Mouse (Mus musculus) heart, embryonic 11.5 days (tissue): Measurements from ENCODE around the gene Atf6. TPM values are rescaled to one million over a fixed set of nuclear protein-coding genes. Genes with fewer than 3 reads are reported as not detected.

Source experiments
- ATAC-seq: fragments of 200-750 bp; cut with Nextera tagmentation; replicated peaks from 2 replicates; pipeline ENCODE4 v1.8.0; 2017; ENCODE audit warnings: moderate library complexity; ENCODE audit not compliant: insufficient number of reproducible peaks, low FRiP score, low TSS enrichment
- H3K27ac ChIP-seq: fragments of 300-500 bp; sonication (generic); 2 replicates; pipeline ENCODE4 v1.5.1; 2014; ENCODE audit warnings: mild to moderate bottlenecking, low read depth, low read length
- H3K27me3 ChIP-seq: fragments of 300-500 bp; sonication (generic); 2 replicates; pipeline ENCODE4 v1.6.1; 2014; ENCODE audit warnings: mild to moderate bottlenecking, low read length, mixed read lengths; ENCODE audit not compliant: control insufficient read depth, insufficient read depth
- H3K36me3 ChIP-seq: fragments of 300-500 bp; sonication (generic); 2 replicates; pipeline ENCODE4 v1.6.1; 2014; ENCODE audit warnings: mild to moderate bottlenecking, low read length, moderate library complexity, mixed read lengths; ENCODE audit not compliant: control insufficient read depth, insufficient read depth
- H3K4me1 ChIP-seq: fragments of 300-500 bp; sonication (generic); 2 replicates; pipeline ENCODE4 v1.6.1; 2014; ENCODE audit warnings: low read length; ENCODE audit not compliant: control insufficient read depth, insufficient read depth
- H3K4me2 ChIP-seq: fragments of 300-500 bp; sonication (generic); 2 replicates; pipeline ENCODE4 v1.6.1; 2014; ENCODE audit warnings: mild to moderate bottlenecking, moderate library complexity
- H3K4me3 ChIP-seq: fragments of 300-500 bp; sonication (generic); 2 replicates; pipeline ENCODE4 v1.5.1; 2014; ENCODE audit warnings: low read depth, low read length
- H3K9ac ChIP-seq: fragments of 300-500 bp; sonication (generic); 2 replicates; pipeline ENCODE4 v1.6.1; 2014; ENCODE audit warnings: mild to moderate bottlenecking, low read depth, low read length, moderate library complexity
- H3K9me3 ChIP-seq: fragments of 300-500 bp; sonication (generic); replicated peaks from 2 replicates; pipeline ENCODE4 v1.6.1; 2016; ENCODE audit warnings: low read length; ENCODE audit not compliant: control insufficient read depth
- WGBS: fragments of 180-500 bp; shearing (Covaris S2); extraction: QIAGEN DNeasy Blood & Tissue Kit; methylation state at CpG from one replicate; pipeline ENCODE4 v1.1.7; 2014; ENCODE audit not compliant: insufficient replicate concordance; 5-methylcytosine and 5-hydroxymethylcytosine counted together
- polyA plus RNA-seq: library from polyadenylated mRNA; unstranded; fragments of >200 nt; fragmentation: Nextera tagmentation; extraction: Ambion mirVana; gene quantifications from 2 replicates; pipeline ENCODE4 v1.2.1, GENCODE M21; 2014

The Atf6 gene
- polyA plus RNA-seq, 1 experiment from 2014 or later, result 13.7 TPM

DNA sequence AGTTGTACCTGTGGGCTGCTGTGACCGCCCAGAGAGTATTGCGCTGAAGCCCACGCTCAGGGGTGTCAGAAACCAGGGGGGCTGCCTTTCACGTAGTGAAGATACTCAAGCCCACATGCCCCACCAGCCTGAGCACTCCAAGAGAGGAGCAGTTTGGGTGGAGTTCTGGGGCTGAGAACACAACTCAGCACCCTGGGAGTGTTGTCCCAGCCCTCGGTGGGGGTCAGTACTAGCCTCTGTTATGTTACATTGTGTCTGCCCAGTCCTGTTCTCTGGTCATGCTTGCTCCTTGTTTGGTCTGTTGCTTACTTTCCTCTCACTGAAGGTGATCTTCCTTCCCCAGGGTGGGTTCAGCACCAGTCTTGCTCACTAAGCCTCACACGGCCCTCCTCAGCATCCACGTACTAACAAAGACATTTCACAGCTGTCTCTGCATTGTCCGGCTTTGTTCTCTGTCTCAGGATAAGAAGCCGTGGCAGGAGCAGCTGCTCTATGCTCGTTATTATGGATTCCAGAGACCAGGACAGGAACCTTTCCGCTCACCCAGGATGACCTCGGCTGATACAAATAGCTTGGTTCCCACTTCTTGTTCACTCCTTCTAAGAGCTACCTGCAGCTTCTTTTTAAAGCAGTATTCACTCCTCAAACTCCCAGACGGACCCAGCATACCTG is 209.8 kb downstream of the Atf6 start:
- H3K9ac ChIP-seq, result no peak overlapping the region
- no peaks in the 10 kb centered on the region for H3K27me3 ChIP-seq
- WGBS, result 58% methylated on average over 13 of the region's 13 CpGs
- ATAC-seq, result no peak
- H3K36me3 ChIP-seq, result peaks cover 12% of the 10 kb centered on the region
- no peak overlapping the region for H3K4me3 ChIP-seq
- H3K4me1 ChIP-seq, result peaks cover 6% of the 10 kb centered on the region; the same call in 1 of the 2 replicates
- no peak overlapping the region for H3K4me2 ChIP-seq
- H3K27ac ChIP-seq, result no peak overlapping the region
- H3K9me3 ChIP-seq, result no peaks in the 10 kb centered on the region

GRCm38 (mm10) chr1:170657228-170657521 is 210.4 kb downstream of the Atf6 start:
- Histone ChIP-seq H3K4me2 (no peak overlapping the region), H3K36me3 (peaks cover 8% of the 10 kb centered on the region)

GRCm38 (mm10) chr1:170656518-170657227 is 210.9 kb downstream of the Atf6 start:
- WGBS, result 80% methylated on average over 11 of the region's 11 CpGs
- no peak overlapping the region for H3K27ac ChIP-seq
- no peak overlapping the region for H3K9ac ChIP-seq

More at GRCm38 (mm10) chr1:170657228-170657521, 210.4 kb downstream of the Atf6 start:
- H3K9me3 ChIP-seq, result no peaks in the 10 kb centered on the region
- no peak for ATAC-seq
- no peak overlapping the region for H3K27ac ChIP-seq
- whole genome bisulfite sequencing, result 49% methylated on average over 2 of the region's 2 CpGs
- no peaks in the 10 kb centered on the region for H3K27me3 ChIP-seq
- no peak overlapping the region for H3K9ac ChIP-seq
- H3K4me1 ChIP-seq, result peaks cover 10% of the 10 kb centered on the region; the same call in 1 of the 2 replicates
- no peak overlapping the region for H3K4me3 ChIP-seq

GRCm38 (mm10) chr1:170655280-170655917 is 212.2 kb downstream of the Atf6 start:
- ATAC-seq, result no peak
- Histone ChIP-seq H3K4me2 (no peak overlapping the region), H3K27ac (no peak overlapping the region), H3K9ac (no peak overlapping the region), H3K4me1 (peaks cover 27% of the 10 kb centered on the region), H3K36me3 (peaks cover 7% of the 10 kb centered on the region), H3K27me3 (no peaks in the 10 kb centered on the region), H3K4me3 (no peak overlapping the region), H3K9me3 (no peaks in the 10 kb centered on the region)
- WGBS, result 64% methylated on average over 5 of the region's 5 CpGs

More at GRCm38 (mm10) chr1:170656518-170657227, 210.9 kb downstream of the Atf6 start:
- H3K4me3 ChIP-seq, result no peak overlapping the region
- ATAC-seq, result no peak
- H3K36me3 ChIP-seq, result peaks cover 8% of the 10 kb centered on the region
- no peaks in the 10 kb centered on the region for H3K9me3 ChIP-seq
- H3K27me3 ChIP-seq, result no peaks in the 10 kb centered on the region
- H3K4me2 ChIP-seq, result no peak overlapping the region
- H3K4me1 ChIP-seq, result peaks cover 15% of the 10 kb centered on the region

Other genes with a start within 250 kb of the Atf6 start
- gene Olfml2b, start 223.2 kb downstream of the Atf6 start, polyA plus RNA-seq, result 42.4 and 51.2 TPM in 2 replicates
- 0.38 and 0.66 TPM in 2 replicates for gene Gm26620, start 17.3 kb upstream of the Atf6 start, polyA plus RNA-seq
- 25.6 and 28.0 TPM in 2 replicates for gene Dusp12, start 17.8 kb upstream of the Atf6 start, polyA plus RNA-seq
- not detected in 2 replicates for gene Fcrlb, start 45.2 kb upstream of the Atf6 start, polyA plus RNA-seq
- 0.36 TPM in 1 of 2 replicates, not detected in the other for gene Fcrla, start 59.8 kb upstream of the Atf6 start, polyA plus RNA-seq
- 0.59 TPM in 1 of 2 replicates, not detected in the other for gene Fcgr2b, start 108.8 kb upstream of the Atf6 start, polyA plus RNA-seq
- 0.23 TPM in 1 of 2 replicates, not detected in the other for gene Fcgr4, start 151.1 kb upstream of the Atf6 start, polyA plus RNA-seq
- gene Fcgr3, start 197.2 kb upstream of the Atf6 start, polyA plus RNA-seq, result 3.8 and 4.4 TPM in 2 replicates
- gene Cfap126, start 246.1 kb upstream of the Atf6 start, polyA plus RNA-seq, result 2.7 and 5.6 TPM in 2 replicates